Mouse (Mus musculus) right cerebral cortex, postnatal 4 days (tissue): ENCODE data around the gene Paqr6.
"Not testable (repeated sequence)": the region's sequence is repeated elsewhere in the genome, so short reads cannot be mapped to it uniquely, and the experiment has no call there.

Experiments
- DNase-seq: peaks from one replicate; pipeline ENCODE4 v3.0.0-alpha.2; 2022

The Paqr6 gene

DNA sequence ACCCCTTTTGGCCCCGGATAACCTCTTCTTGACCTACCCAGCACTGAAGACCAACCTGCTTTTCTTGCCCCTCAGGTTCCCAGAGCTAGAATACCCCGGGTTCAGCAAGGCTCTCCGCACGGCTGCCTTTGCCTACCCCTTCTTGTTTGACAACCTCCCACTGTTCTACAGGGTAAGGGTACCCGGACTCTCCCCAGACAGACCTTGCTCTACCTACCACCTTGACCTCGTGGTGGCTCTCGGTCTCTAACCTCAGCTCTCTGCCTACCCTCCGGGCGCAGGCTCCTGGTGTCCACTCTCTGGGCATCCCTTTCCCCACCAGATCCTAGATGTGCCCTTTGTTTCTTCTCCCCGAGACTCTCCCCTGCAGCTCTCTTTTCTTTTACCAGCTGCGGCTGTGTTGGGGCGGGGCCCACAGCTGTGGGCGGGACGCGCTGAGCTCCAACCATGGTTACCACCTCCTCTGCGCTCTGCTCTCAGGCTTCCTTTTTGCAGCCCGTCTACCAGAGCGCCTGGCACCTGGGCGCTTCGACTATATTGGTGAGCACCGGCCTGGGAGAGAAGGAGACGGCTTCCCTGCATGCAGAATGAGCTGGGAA, 2.5 kb downstream of the Paqr6 start:
- peak; percentile 37 for DNase-seq

DNA sequence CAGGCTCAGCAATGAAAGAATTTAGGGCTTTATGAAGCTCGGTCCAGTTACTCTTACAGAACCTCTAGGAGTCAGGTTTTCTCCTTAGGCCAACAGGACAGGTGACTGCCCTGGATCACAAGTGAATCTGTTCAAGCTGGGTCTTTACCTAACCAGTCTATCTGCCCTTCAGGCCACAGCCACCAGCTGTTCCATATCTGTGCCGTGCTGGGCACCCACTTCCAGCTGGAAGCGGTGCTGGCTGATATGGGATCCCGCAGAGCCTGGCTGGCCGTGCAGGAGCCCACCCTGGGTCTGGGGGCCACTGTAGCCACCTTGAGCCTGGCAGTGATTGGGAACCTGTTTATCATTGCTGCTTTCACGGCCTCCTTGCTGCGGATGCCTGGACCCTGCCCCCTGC, 3.1 kb downstream of the Paqr6 start:
- not testable (repeated sequence) for DNase-seq

DNA sequence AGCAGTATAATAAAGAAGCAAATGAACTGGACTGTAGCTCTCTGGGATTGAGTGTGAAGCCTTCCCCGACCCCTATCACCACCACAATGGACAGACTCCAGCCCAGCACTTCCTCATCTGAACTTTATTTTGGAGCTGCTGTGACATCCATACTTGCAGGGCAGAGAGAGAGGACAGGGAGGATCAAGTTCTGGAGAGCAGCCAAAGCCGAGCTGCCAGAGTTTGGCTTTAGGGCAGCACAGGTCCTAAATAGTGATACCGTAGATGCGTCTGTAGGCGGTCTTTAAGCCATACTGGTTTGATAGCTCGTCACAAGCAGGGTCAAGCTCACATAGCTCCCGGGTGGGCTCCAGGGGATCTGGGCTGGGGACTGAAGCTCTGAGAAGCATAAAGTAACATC, 4.1 kb downstream of the Paqr6 start:
- not testable (repeated sequence) for DNase-seq

DNA sequence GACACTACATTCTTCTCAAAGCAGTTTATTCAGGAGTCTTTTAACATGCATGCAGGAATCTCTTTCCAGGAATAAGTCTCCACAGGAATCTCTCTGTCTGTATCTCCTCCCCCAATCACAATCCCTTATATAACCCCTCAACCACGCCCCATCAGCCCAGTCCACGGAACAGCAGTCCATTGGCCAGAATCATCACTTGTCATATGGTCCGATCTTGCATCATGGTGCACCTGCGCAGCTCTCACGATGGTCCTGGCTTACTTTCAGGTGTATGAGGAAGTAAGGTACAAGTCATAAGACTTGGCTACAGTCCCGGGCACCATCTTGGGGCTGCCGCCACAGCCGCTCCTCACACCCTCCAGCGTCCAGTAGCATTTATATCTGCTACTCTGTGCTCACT, 8.3 kb downstream of the Paqr6 start, which contains the start of gene Bglap3:
Bglap3 (minus strand) TSS at position 101 of the 400 bp plus-strand sequence.
- DNase-seq = not testable (repeated sequence)

DNA sequence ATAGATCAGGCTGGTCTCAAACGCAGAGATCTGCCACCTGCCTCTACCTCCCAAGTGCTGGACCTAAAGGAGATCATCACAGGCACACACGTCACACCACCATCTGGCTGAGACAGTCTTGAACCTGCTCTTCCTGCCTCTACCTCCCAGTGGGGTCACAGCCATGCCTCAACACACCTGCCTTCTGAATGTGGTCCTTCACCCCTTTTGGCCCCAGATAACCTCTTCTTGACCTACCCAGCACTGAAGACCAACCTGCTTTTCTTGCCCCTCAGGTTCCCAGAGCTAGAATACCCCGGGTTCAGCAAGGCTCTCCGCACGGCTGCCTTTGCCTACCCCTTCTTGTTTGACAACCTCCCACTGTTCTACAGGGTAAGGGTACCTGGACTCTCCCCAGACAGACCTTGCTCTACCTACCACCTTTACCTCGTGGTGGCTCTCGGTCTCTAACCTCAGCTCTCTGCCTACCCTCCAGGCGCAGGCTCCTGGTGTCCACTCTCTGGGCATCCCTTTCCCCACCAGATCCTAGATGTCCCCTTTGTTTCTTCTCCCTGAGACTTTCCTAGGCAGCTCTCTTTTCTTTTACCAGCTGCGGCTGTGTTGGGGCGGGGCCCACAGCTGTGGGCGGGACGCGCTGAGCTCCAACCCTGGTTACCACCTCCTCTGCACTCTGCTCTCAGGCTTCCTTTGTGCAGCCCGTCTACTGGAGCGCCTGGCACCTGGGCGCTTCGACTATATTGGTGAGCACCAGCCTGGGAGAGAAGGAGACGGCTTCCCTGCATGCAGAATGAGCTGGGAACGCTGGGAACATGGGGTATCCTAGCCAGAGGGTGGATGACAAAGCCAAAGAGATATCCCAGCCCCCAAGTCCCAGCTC, 11.6 kb downstream of the Paqr6 start:
- not testable (repeated sequence) for DNase-seq

DNA sequence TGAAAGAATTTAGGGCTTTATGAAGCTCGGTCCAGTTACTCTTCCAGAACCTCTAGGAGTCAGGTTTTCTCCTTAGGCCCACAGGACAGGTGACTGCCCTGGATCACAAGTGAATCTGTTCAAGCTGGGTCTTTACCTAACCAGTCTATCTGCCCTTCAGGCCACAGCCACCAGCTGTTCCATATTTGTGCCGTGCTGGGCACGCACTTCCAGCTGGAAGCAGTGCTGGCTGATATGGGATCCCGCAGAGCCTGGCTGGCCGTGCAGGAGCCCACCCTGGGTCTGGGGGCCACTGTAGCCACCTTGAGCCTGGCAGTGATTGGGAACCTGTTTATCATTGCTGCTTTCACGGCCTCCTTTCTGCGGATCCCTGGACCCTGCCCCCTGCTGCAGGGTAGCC, 12.3 kb downstream of the Paqr6 start:
- not testable (repeated sequence) for DNase-seq

DNA sequence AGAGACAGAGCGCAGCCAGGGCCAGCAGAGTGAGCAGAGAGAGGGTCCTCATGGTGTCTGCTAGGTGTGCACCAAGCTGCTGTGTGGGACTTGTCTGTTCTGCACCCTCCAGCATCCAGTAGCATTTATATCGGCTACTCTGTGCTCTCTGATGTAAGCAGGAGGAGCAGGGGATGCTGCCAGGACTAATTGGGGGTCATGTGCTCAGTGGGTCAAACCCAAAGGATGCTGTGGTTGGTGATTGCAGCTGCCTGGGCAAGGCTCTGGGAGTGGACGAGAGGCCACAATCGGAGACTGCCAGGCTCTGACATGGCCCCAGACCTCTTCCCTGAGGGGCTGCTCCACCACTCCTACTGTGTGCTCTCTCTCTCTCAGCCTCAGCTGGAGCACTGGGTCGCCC, 14.2 kb downstream of the Paqr6 start, which contains the start of gene Bglap2:
Bglap2 (minus strand) TSS at position 101 of the 400 bp plus-strand sequence.
- DNase-seq = not testable (repeated sequence)

DNA sequence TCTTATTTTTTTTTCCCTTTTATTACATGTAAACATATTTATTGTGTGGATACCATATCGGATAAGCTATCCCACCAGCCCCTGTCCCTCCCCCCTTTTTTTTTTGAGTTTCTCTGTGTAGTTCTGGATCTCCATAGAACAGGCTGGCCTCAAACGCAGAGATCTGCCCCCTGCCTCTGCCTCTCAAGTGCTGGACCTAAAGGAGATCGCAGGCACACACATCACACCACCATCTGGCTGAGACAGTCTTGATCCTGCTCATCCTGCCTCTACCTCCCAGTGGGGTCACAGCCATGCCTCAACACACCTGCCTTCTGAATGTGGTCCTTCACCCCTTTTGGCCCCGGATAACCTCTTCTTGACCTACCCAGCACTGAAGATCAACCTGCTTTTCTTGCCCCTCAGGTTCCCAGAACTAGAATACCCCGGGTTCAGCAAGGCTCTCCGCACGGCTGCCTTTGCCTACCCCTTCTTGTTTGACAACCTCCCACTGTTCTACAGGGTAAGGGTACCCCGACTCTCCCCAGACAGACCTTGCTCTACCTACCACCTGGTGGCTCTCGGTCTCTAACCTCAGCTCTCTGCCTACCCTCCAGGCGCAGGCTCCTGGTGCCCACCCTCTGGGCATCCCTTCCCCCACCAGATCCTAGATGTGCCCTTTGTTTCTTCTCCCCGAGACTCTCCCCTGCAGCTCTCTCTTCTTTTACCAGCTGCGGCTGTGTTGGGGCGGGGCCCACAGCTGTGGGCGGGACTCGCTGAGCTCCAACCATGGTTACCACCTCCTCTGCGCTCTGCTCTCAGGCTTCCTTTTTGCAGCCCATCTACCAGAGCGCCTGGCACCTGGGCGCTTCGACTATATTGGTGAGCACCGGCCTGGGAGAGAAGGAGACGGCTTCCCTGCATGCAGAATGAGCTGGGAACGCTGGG, 17.3 kb downstream of the Paqr6 start:
- not testable (repeated sequence) for DNase-seq

DNA sequence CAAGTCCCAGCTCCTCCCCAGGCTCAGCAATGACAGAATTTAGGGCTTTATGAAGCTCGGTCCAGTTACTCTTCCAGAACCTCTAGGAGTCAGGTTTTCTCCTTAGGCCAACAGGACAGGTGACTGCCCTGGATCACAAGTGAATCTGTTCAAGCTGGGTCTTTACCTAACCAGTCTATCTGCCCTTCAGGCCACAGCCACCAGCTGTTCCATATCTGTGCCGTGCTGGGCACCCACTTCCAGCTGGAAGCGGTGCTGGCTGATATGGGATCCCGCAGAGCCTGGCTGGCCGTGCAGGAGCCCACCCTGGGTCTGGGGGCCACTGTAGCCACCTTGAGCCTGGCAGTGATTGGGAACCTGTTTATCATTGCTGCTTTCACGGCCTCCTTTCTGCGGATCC, 18.0 kb downstream of the Paqr6 start:
- DNase-seq = not testable (repeated sequence)

DNA sequence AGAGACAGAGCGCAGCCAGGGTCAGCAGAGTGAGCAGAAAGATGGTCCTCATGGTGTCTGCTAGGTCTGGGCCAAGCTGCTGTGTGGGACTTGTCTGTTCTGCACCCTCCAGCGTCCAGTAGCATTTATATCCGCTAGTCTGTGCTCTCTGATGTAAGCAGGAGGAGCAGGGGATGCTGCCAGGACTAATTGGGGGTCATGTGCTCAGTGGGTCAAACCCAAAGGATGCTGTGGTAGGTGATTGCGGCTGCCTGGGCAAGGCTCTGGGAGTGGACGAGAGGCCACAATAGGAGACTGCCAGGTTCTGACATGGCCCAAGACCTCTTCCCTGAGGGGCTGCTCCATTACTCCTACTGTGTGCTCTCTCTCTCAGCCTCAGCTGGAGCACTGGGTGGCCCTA, 20.0 kb downstream of the Paqr6 start, which contains the start of gene Bglap:
Bglap (minus strand) TSS at position 101 of the 400 bp plus-strand sequence.
- DNase-seq = no peak

DNA sequence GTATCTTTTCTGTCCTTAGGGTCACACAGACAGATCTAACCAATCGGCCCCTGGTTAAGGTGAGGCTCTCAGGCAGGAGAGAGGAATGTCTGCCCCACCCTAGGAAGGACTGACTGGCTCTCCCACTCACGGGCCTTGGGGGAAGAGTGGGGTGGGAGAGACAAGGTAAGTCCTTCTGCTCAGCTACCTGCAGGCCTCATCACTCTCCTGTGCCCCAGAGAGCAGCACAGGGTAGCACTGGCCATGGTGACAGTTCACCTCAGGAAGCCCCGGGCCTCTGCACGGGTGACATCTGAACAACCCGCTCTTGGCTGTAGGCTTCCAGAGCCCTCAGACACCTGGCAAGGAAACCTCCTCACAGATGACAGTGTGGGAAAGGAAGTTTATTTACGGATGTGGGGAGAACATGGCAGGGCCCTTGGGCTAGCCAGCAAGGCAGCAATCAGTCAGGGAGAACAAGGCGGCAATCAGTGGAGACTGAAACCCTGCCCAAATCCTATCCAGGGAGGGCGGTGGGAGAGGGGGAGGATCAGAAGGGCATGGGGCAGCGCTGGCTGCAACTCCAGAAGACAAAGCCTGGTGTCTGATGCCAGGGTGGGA, 29.5 kb downstream of the Paqr6 start:
- no peak for DNase-seq

DNA sequence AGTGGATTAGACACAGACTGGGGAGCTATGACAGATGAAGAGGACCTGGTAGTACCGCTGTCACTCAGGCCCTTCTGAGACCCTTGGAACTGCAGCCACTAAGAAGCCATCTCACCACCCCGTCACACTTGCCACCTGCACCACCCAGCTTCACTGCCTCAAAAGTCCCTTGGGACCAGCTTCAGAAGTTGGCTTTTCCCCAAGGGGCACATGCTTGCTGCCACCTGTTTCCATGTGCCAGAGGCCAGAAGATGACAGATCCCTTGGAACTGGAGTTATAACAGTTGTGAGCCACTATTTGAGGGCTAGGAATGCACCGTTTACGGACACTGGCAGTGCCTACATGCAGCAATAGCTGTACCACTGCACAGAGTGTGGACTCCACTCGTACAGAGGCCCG, 30.9 kb downstream of the Paqr6 start:
- no peak for DNase-seq

DNA sequence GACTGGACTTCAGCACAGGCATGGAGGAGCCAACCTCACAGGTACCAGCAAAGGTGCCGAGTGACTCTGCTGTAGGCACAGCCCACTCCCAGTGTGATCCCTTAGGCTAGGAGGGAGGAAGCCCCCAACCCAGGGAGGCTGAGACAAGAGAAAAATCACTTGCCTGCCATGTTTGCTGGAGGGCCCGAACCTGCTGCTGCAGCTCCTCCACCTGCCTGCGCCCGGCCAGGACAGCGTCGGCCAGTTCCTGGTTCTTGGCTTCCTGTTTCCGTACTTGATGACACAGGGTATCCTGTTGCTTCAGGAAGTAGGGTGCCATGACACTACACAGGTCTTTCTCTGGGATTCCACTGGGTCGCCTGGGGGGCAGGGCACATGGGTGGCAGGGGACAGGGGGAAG, 31.4 kb downstream of the Paqr6 start:
- DNase-seq = no peak

DNA sequence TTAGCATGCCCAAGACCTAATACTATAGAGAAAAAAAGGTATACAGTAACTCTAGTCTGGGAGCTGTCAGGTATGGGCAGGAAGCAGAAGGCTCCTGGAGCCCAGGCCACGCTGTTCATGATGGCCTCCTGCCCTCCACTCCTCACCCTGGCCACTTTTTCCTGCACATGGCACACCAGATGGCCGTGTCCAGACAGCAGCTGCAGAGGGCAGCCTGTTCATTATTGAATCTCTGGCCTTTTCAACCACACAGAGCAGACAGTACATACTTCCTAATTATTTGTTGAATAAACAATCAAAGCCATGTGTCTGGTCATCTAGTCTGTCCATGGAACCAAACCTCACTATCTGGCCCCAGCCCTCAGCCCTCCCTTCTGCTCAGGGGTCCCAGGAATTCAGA, 34.3 kb downstream of the Paqr6 start:
- DNase-seq = no peak

DNA sequence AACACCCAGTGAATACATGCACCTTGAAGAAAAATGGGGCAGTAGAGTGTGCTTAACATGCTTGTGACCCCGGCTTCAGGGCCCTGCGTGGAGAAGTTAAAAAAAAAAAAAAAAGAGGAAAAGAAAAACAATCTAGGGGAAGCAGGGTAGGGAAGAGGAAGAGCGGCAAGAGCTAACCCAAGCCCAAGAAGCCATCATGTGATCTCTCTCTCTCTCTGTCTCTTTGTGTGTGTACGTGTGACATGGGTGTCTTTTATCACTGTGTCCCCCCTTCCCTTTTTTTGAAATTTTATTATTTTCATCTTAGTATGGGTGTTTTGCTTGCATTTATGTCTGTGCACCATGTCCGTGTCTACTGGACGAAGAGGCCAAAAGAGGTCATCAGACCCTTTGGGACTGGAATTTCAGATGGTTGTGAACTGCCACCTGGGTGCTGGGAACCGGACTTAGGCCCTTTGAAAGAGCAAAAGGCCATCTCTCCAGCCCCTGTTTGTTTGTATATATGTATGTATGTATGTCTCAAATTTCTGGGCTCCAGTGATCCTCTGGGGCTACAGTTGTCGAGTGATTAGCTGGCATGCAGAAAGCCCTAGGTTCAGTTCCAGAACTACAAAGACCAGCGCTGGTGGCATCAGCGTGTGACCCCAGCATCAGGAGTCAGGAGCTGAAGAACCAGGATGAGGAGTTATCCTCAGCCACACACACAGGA, 39.3 kb downstream of the Paqr6 start:
- DNase-seq = no peak

DNA sequence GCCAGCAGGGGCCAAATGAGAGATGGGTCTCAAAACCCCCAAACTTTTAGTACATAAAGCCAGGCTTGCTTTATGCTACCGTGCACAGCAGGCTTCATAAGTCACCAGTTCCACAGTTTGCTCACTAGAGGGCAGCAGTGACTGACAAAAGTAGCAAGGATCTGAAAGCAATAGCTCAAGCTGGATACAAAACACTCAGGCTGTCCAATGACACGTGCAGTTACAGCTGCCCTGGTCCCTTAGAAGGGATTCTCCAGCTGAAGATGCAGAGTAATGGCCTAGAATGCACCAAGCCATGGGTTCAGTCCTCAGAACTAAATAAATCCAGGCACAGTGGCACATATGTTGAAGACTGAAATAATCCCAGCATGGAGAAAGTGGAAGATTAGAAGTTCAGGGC, 42.7 kb downstream of the Paqr6 start:
- DNase-seq = peak; percentile 40

DNA sequence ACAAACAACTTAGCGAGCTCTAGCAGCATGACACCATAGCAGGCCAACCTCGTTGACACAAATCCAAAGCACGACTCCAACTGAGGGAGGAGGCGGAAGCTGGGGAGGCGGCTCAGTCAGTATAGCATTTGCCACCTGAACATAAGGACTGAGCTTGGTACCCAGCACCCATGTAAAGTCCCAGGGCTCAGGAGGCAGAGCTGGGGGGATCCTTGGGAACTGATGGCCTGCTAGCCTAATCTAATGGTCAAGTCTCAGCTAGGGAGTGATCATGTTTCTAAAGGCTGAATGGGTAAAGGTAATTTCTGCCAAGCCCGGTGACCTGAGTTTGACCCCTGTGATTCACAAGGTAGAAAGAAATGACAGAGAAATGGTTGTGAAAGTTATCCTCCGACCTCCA, 43.1 kb downstream of the Paqr6 start:
- DNase-seq = no peak

DNA sequence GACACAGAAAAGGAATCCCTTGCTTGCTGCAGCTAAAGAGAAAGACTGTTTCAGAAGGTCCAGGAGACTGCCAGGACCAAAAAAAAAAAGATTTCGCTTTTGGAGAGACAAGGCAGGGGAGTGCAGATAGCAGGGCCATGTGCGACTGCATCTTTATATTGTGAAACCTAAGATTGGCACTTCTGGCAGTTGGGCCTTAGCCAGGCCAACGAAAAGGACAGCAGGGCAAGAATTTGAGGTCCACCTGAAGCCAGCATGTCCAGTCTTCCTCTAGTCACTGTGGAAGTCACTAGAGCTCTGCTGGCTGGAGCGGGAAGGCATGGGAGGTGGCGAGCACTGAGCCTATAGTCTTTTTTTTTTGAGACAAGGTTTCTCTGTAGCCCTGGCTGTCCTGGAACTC, 44.6 kb downstream of the Paqr6 start:
- no peak for DNase-seq

DNA sequence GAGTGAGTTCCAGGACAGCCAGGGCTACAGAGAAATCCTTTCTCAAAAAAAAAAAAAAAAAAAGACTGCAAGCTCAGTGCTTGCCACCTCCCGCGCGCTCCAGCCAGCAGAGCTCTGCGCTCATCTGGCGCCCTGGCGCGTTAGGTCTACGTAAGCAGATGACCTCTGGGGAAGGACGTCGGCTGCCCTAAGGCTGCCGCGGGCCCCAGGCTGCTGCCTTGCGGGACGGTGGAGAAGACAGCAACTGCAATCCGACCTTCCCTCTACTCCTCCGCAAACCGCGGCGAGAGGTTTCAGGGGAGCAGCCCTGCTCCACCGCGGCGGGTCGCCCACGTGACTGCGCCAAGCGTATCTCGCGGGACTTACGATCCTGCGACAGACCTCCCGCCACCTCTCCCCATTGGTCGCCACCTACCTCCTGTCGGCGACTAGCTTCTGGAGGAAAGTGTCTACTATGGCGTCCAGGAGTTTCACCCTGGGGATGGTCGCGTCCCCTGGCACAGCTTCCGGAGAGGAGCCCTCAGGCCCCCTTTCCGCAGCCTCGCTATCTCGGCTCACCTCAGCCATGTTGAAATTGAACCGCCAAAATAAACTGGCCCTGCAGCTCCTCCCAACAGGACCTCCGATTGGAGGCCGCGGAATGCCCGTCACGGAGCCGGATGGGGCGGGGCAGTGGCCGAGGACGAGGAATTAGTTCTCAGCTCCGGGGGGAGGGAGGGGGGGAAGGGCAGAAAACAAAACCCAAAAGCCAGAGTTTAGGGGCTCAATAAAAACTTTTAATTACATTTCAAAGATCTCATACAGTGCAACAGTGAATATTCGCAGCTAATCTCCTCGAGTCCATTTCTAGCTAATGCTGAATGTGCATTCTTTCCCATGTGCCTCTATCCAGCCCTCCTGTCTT, 45.6 kb downstream of the Paqr6 start, which contains the start of gene Pmf1:
Pmf1 (minus strand) TSS at position 591 of the 904 bp plus-strand sequence.
- peak; percentile 84 for DNase-seq

DNA sequence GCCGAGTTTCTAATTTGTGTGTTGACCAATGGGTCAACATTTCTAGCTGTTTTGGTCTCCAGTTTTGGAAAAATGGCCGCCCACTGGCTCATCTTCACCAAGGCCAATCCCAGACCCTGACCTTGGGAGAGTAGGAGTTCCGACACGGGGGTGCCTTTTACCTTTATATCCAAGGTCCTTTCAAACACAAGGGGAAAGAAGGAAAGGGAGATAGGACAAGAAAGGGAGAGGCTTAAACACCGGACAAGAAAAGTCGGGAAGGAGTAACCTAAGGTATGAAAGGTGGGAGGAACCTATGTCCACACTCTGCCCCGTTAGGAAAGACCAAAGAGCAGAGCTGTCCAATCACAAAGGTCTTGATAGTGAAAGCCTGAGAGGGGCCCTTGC, 46.3 kb downstream of the Paqr6 start:
- DNase-seq = no peak

DNA sequence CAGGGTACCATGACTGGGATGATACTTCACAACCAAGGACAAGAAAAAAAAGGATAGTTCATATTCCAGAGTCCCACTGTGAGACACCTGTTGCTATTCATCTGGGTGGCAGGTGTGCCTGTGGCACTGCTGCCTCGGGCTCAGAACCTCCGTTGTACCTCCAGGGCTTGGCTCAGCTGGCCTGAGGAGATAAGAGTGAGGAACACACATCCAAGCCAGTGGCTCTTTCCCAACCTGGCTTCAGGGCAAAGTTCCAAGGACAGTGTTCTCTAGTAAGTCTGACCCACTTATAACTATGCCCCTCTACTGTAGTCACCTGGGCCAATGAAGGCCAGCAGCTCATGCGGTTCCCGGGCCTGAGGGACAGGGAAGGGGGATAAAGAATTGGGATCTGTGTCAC, 47.3 kb downstream of the Paqr6 start:
- no peak for DNase-seq
